13 mouse cellular contexts compared by ENCODE assay signal in genomic region chr5:134226946-134227345, GRCm38 (mm10). TPM values are rescaled to one million over a fixed set of nuclear protein-coding genes. Genes with fewer than 3 reads are reported as not detected.
DNase-seq lines count a peak whose midpoint lies in the region; ATAC-seq and TF ChIP-seq lines count a peak whose summit lies in the region.
"Had no signal": no experiment of that assay in that cellular context is flagged by ENCODE, and none has a peak within 500 bp of the region (broad histone marks: within the 10 kb centered on the region; RNA-seq: fewer than 3 reads in every experiment).

No protein-coding gene starts in this region.

- H3K36me3 ChIP-seq in kidney, embryonic 15.5 days, result no peaks in the 10 kb centered on the region
- peaks cover 39% of the 10 kb centered on the region for H3K36me3 ChIP-seq in spleen, adult 2 months (ENCODE audit: control insufficient read depth, insufficient read depth, low read length)
- H3K36me3 ChIP-seq: stomach, embryonic 15.5 days had no signal

- peak; percentile 26; the same call in 1 of the 2 replicates for ATAC-seq in kidney, embryonic 15.5 days (replicated peaks; ENCODE audit: low FRiP score)

- peaks cover 34% of the 10 kb centered on the region for H3K4me1 ChIP-seq in kidney, embryonic 15.5 days
- peaks cover 32% of the 10 kb centered on the region for H3K4me1 ChIP-seq in spleen, adult 2 months (ENCODE audit: control insufficient read depth, insufficient read depth, insufficient read length)

- no peak for DNase-seq in kidney, postnatal 36 days
- DNase-seq in spleen, adult 2 months (ENCODE audit: low read depth in 1 of 2, low spot score in 2 of 2), result no peak
- DNase-seq in spleen, postnatal 14 days (ENCODE audit: low spot score in 2 of 2), result no peak
- DNase-seq in induced T-regulatory cell, adult 2 months (ENCODE audit: low read depth), result peak; percentile 20
- DNase-seq in ovary, postnatal 36 days (ENCODE audit: low spot score), result no peak
- no peak for DNase-seq in right cerebral cortex, postnatal 10 days (ENCODE audit: low spot score in 2 of 2)
- DNase-seq: kidney, adult 8-10 months; left cerebral cortex, postnatal 4 days; right cerebral cortex, postnatal 14 days had no signal

- TF ChIP-seq POLR2A in spleen, adult 2 months (IDR thresholded peaks at IDR 0.05; ENCODE audit: low read depth, low read length), result no peak

- no peak overlapping the region for H3K4me2 ChIP-seq in kidney, embryonic 15.5 days
- H3K4me2 ChIP-seq: heart, embryonic 11.5 days; hindbrain, embryonic 14.5 days; stomach, embryonic 15.5 days had no signal

- H3K9ac ChIP-seq in kidney, embryonic 15.5 days, result no peak overlapping the region
- H3K9ac ChIP-seq: hindbrain, embryonic 14.5 days; stomach, embryonic 15.5 days had no signal

- H3K27me3 ChIP-seq in kidney, embryonic 15.5 days, result peaks cover 9% of the 10 kb centered on the region
- no peaks in the 10 kb centered on the region for H3K27me3 ChIP-seq in spleen, adult 2 months (ENCODE audit: control insufficient read depth, insufficient read depth, low read length)
- H3K27me3 ChIP-seq: stomach, embryonic 15.5 days had no signal

- H3K27ac ChIP-seq in kidney, embryonic 15.5 days, result peak overlapping the region; percentile 45
- H3K27ac ChIP-seq in spleen, adult 2 months (ENCODE audit: insufficient read depth, low read length), result 0 out of 2 replicates have a peak overlapping the region, but pooled peaks have one; percentile 36
- H3K27ac ChIP-seq: hindbrain, embryonic 14.5 days; stomach, embryonic 15.5 days had no signal

- WGBS in kidney, embryonic 15.5 days, result 41% methylated on average over 12 of the region's 12 CpGs
- 44% methylated on average over 12 of the region's 12 CpGs for WGBS in spleen, adult 2 months

- TF ChIP-seq CTCF in spleen, adult 2 months (IDR thresholded peaks at IDR 0.05; ENCODE audit: extremely low read depth, insufficient read depth, insufficient read length, insufficient replicate concordance), result no peak

- no peak overlapping the region for H3K4me3 ChIP-seq in kidney, embryonic 15.5 days (replicated peaks)
- H3K4me3 ChIP-seq in spleen, adult 2 months (ENCODE audit: extremely low read depth, insufficient read depth, insufficient read length), result no peak overlapping the region
- H3K4me3 ChIP-seq: stomach, embryonic 15.5 days had no signal

- no peaks in the 10 kb centered on the region for H3K9me3 ChIP-seq in kidney, embryonic 15.5 days (replicated peaks)
- H3K9me3 ChIP-seq: stomach, embryonic 15.5 days had no signal

RNA-seq across cellular contexts. Expression of gene Ncf1, which starts 2.5 kb away (rescaled TPM):
- 3.6 and 3.7 TPM in 2 replicates for polyA plus RNA-seq in kidney, embryonic 15.5 days (2015; fragmentation: Nextera tagmentation; extraction: Ambion mirVana)
- polyA plus RNA-seq in spleen, adult 2 months (2012; rRNA removed), result 103 and 151 TPM in 2 replicates

RNA-seq across cellular contexts. Expression of gene Gtf2ird2, which starts 43.1 kb away (rescaled TPM):
- 9.1 and 9.6 TPM in 2 replicates for polyA plus RNA-seq in kidney, embryonic 15.5 days (2015; fragmentation: Nextera tagmentation; extraction: Ambion mirVana)
- polyA plus RNA-seq in spleen, adult 2 months (2012; rRNA removed), result 6.4 and 7.7 TPM in 2 replicates

RNA-seq across cellular contexts. Expression of gene Rcc1l, which starts 50.4 kb away (rescaled TPM):
- polyA plus RNA-seq in kidney, embryonic 15.5 days (2015; fragmentation: Nextera tagmentation; extraction: Ambion mirVana), result 34.6 and 37.2 TPM in 2 replicates
- polyA plus RNA-seq in spleen, adult 2 months (2012; rRNA removed), result 10.7 and 12.0 TPM in 2 replicates

Comparison
In these comparisons a context has a peak if more than half of its experiments do, and no peak if none do; other contexts are left out.
1. RNA of gene Ncf1, which starts 2.5 kb away (polyA plus RNA-seq): 103 to 151 TPM in spleen, adult 2 months; 3.6 to 3.7 TPM in kidney, embryonic 15.5 days; every median in the first group is over 10 times any median in the second.